Mouse (Mus musculus) forebrain, embryonic 16.5 days (tissue): ENCODE measurements around the gene Macrod2. TPM values are rescaled to one million over a fixed set of nuclear protein-coding genes. Genes with fewer than 3 reads are reported as not detected.

Source experiments
- ATAC-seq: fragments of 200-750 bp; cut with Nextera tagmentation; 2 replicates; pipeline ENCODE4 v1.8.0; 2017; ENCODE audit warnings: mild to moderate bottlenecking, moderate library complexity
- H3K27ac ChIP-seq: fragments of 300-500 bp; sonication (generic); 2 replicates; pipeline ENCODE4 v1.5.1; 2014; ENCODE audit warnings: low read length, control low read depth
- H3K27me3 ChIP-seq: fragments of 300-500 bp; sonication (generic); replicated peaks from 2 replicates; pipeline ENCODE4 v1.6.1; 2014; ENCODE audit warnings: low read length; ENCODE audit not compliant: control insufficient read depth, insufficient read depth
- H3K36me3 ChIP-seq: fragments of 300-500 bp; sonication (generic); 2 replicates; pipeline ENCODE4 v1.6.1; 2014; ENCODE audit not compliant: control insufficient read depth, insufficient read depth
- H3K4me1 ChIP-seq: fragments of 300-500 bp; sonication (generic); replicated peaks from 2 replicates; pipeline ENCODE4 v1.6.1; 2014; ENCODE audit warnings: low read length; ENCODE audit not compliant: control insufficient read depth, insufficient read depth
- H3K4me2 ChIP-seq: fragments of 300-500 bp; sonication (generic); 2 replicates; pipeline ENCODE4 v1.6.1; 2014; ENCODE audit warnings: mild to moderate bottlenecking, low read length, control low read depth
- H3K4me3 ChIP-seq: fragments of 300-500 bp; sonication (generic); replicated peaks from 2 replicates; pipeline ENCODE4 v1.5.1; 2014; ENCODE audit warnings: mild to moderate bottlenecking, low read length, control low read depth
- H3K9ac ChIP-seq: fragments of 300-500 bp; sonication (generic); replicated peaks from 2 replicates; pipeline ENCODE4 v1.6.1; 2014; ENCODE audit warnings: low read depth, low read length, control low read depth
- H3K9me3 ChIP-seq: fragments of 300-500 bp; sonication (generic); 2 replicates; pipeline ENCODE4 v1.6.1; 2016; ENCODE audit warnings: low read length; ENCODE audit not compliant: control insufficient read depth
- WGBS: fragments of 180-500 bp; shearing (Covaris S2); extraction: QIAGEN DNeasy Blood & Tissue Kit; methylation state at CpG from one replicate; pipeline ENCODE4 v1.1.7; 2014; 5-methylcytosine and 5-hydroxymethylcytosine counted together
- polyA plus RNA-seq: library from polyadenylated mRNA; unstranded; fragments of >200 nt; fragmentation: Nextera tagmentation; extraction: Ambion mirVana; gene quantifications from 2 replicates; pipeline ENCODE4 v1.2.1, GENCODE M21; 2015

The Macrod2 gene
- polyA plus RNA-seq, 1 experiment from 2014 or later: 108 TPM

- H3K36me3 ChIP-seq: no peaks in the 10 kb centered on the region
- ATAC-seq: no peak
- no peak overlapping the region for H3K4me2 ChIP-seq
- H3K9ac ChIP-seq: no peak overlapping the region
- H3K27ac ChIP-seq: no peak overlapping the region
- WGBS: 28% methylated on average over 4 of the region's 4 CpGs
- no peak overlapping the region for H3K4me3 ChIP-seq
- no peaks in the 10 kb centered on the region for H3K4me1 ChIP-seq
- no peaks in the 10 kb centered on the region for H3K9me3 ChIP-seq
- no peaks in the 10 kb centered on the region for H3K27me3 ChIP-seq
These were observed 1899.7 kb downstream of the Macrod2 start for GRCm38 (mm10) chr2:142294831-142295230.

- 0 out of 2 replicates have a peak, but pooled peaks cover 2% of the 10 kb centered on the region for H3K4me1 ChIP-seq
- WGBS: 9% methylated on average over 2 of the region's 2 CpGs
- H3K27me3 ChIP-seq: no peaks in the 10 kb centered on the region
- H3K9ac ChIP-seq: no peak overlapping the region
- peak; percentile 47; the same call in 1 of the 2 replicates for ATAC-seq
- H3K9me3 ChIP-seq: 0 out of 2 replicates have a peak, but pooled peaks cover 4% of the 10 kb centered on the region
- no peak overlapping the region for H3K4me2 ChIP-seq
- H3K27ac ChIP-seq: no peak overlapping the region
- no peaks in the 10 kb centered on the region for H3K36me3 ChIP-seq
- H3K4me3 ChIP-seq: no peak overlapping the region
These were observed 1908.2 kb downstream of the Macrod2 start for GRCm38 (mm10) chr2:142303098-142303911.

DNA sequence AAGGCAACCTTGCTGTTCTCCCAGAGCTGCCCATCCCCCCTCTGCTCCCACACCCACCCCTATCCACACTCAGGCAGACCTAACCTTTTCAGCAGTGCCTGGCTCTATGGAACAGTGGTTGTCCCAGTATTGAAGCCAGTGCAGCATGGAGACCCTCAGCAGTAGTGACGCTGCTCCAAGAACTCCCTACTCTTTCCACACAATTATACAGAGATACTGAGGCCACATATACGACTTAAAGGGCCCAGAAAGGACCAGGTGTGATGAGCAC, 1908.7 kb downstream of the Macrod2 start:
- Histone ChIP-seq H3K36me3 (no peaks in the 10 kb centered on the region), H3K4me2 (no peak overlapping the region), H3K9ac (no peak overlapping the region), H3K9me3 (0 out of 2 replicates have a peak, but pooled peaks cover 4% of the 10 kb centered on the region), H3K4me3 (no peak overlapping the region), H3K4me1 (0 out of 2 replicates have a peak, but pooled peaks cover 2% of the 10 kb centered on the region), H3K27ac (no peak overlapping the region), H3K27me3 (no peaks in the 10 kb centered on the region)
- 43% methylated on average over 2 of the region's 2 CpGs for WGBS
- no peak for ATAC-seq

DNA sequence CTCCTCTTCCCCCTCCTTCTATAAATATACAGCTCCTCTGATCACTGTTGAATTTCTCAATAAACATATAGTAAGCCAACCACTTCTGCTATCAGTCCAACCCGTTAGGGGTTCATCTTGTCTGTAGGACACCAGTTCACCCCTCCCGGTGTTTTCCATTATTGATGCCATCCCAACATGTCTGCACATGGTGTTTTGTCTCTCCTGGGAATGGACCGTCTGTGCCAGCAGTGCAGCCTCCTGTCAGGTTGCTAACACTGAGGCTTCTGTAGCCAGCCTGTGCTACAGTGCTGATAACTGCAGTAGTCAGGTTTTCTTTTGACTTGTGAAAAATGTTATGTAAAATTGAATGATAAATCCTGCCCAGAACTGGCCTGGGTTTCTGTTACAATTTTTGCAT, 1928.0 kb downstream of the Macrod2 start:
- no peaks in the 10 kb centered on the region for H3K36me3 ChIP-seq
- no peak overlapping the region for H3K4me3 ChIP-seq
- 58% methylated on average over 3 of the region's 3 CpGs for WGBS
- H3K4me2 ChIP-seq: no peak overlapping the region
- peaks cover 3% of the 10 kb centered on the region; the same call in 1 of the 2 replicates for H3K4me1 ChIP-seq
- no peak overlapping the region for H3K27ac ChIP-seq
- ATAC-seq: no peak
- no peaks in the 10 kb centered on the region for H3K9me3 ChIP-seq
- H3K9ac ChIP-seq: no peak overlapping the region
- no peaks in the 10 kb centered on the region for H3K27me3 ChIP-seq

DNA sequence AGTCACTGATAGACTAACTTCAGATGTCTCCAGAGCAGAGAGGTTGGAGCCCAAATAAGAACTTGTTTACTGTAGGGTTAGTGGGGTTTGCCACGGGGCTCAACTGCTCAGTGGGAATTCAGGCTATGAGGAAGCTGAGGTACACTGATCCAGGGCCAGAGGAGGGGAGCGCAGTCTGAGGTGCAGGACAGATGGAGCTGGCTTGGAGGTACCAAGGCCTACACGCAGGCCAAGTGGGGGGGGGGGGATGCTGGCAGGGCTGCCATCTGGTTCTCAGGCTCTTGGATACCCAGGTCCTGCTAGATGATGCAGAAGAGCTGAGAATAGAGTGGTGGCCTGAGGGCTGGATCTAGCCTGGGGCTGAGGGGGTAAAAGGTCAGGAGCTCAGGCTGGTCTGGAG, 1931.6 kb downstream of the Macrod2 start:
- Histone ChIP-seq H3K9me3 (no peaks in the 10 kb centered on the region), H3K4me2 (no peak overlapping the region), H3K4me3 (no peak overlapping the region), H3K27ac (no peak overlapping the region), H3K9ac (no peak overlapping the region), H3K4me1 (peaks cover 3% of the 10 kb centered on the region; the same call in 1 of the 2 replicates), H3K36me3 (no peaks in the 10 kb centered on the region), H3K27me3 (no peaks in the 10 kb centered on the region)
- 95% methylated on average over 3 of the region's 3 CpGs for WGBS
- ATAC-seq: no peak

DNA sequence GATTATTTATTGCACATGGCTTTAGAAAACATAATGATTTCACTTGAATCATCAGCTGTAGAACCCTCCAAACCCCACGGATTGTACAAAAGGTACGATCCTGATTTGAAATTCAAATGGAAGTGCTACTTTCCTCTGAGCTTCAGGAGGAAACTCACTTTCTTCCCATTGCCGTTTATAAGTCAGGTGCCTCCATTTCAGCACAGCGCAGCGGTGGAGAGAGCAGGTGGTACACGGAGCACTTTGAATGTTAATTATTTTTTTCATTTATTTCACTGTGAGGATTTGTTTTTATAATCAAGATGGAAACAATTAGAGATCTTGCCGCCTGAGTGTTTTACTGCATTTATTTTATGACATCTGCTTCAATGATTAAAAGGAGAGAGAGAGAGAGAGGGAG, 1934.7 kb downstream of the Macrod2 start:
- Histone ChIP-seq H3K4me1 (peaks cover 8% of the 10 kb centered on the region), H3K9me3 (no peaks in the 10 kb centered on the region), H3K27ac (no peak overlapping the region), H3K4me2 (no peak overlapping the region), H3K36me3 (no peaks in the 10 kb centered on the region), H3K9ac (no peak overlapping the region), H3K4me3 (no peak overlapping the region), H3K27me3 (no peaks in the 10 kb centered on the region)
- ATAC-seq: peak; percentile 17; the same call in 1 of the 2 replicates
- WGBS: 32% methylated on average over 7 of the region's 7 CpGs

DNA sequence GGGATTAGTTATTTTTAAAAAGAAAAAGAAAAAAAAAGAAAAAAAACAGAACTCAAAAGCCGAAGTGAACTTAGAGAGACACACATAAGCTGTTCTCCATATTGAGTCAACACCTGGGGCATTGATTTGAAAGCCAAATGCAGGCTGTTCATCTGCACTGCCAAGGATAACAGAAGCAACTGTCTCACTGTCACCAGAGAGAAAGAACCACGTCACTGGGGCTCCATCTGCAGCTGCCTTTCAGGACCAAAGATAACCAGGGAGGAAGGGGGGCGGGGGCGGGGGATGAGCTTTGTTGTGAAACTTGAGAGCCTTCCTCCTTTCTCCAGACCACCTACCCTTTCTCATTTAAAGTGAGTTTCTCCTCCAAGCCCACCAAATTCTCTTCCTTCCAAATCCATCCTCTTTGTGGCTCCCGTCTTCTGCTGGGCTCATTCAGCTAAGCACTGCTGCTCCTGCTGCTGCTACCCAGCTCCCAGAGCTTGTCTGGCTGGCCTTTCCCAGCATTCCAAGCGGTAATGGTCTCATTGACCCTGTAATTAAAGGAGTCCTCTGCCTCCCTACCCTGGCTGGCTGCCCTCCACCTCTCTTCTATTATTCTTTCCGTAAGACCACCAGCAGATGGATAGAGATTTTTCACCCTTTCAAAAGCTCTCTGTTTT, 1939.5 kb downstream of the Macrod2 start:
- Histone ChIP-seq H3K27me3 (no peaks in the 10 kb centered on the region; the same call in 1 of the 2 replicates), H3K4me3 (no peak overlapping the region), H3K9me3 (no peaks in the 10 kb centered on the region), H3K27ac (peak overlapping the region; percentile 74), H3K4me2 (peak overlapping the region; percentile 13), H3K4me1 (peaks cover 19% of the 10 kb centered on the region), H3K9ac (no peak overlapping the region), H3K36me3 (no peaks in the 10 kb centered on the region)
- WGBS: 0% methylated on average over 7 of the region's 7 CpGs
- ATAC-seq: peak; percentile 88

- Histone ChIP-seq H3K9ac (no peak overlapping the region), H3K4me3 (no peak overlapping the region), H3K27me3 (no peaks in the 10 kb centered on the region; the same call in 1 of the 2 replicates), H3K27ac (peak overlapping the region; percentile 74), H3K9me3 (no peaks in the 10 kb centered on the region), H3K4me2 (no peak overlapping the region), H3K36me3 (no peaks in the 10 kb centered on the region), H3K4me1 (peaks cover 19% of the 10 kb centered on the region)
- WGBS: 4% methylated on average over 10 of the region's 10 CpGs
- ATAC-seq: peak; percentile 82
These were observed 1940.2 kb downstream of the Macrod2 start for GRCm38 (mm10) chr2:142335103-142335999.

DNA sequence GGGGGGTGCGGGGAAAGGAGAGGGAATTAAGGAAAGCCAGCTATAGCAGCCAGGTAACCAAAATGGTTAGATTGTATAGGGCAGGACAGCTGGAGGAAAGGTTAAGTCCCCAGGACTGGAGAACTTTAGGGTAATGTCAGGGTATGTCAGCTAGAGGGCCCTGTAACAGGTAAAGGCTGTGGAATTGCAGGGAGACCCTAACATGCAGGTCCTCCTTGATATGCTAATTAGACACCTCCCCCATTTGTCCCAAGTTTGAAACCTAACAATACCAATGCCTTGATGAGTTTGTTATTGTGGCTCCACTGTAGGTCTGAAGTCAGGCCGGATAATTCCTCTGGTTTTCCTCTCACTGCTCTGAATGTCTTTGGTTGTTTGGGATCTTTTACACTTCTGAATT, 1948.9 kb downstream of the Macrod2 start:
- Histone ChIP-seq H3K27me3 (no peaks in the 10 kb centered on the region), H3K4me2 (no peak overlapping the region), H3K4me3 (no peak overlapping the region), H3K27ac (no peak overlapping the region), H3K9ac (no peak overlapping the region), H3K4me1 (no peaks in the 10 kb centered on the region), H3K9me3 (no peaks in the 10 kb centered on the region), H3K36me3 (no peaks in the 10 kb centered on the region)
- no peak for ATAC-seq
- WGBS: 38% methylated on average over 2 of the region's 2 CpGs
